In genomic region chr17:10441501-10442111, GRCm38 (mm10) we compare ENCODE assay signal across 10 mouse cellular contexts.
DNase-seq lines count a peak whose midpoint lies in the region; ATAC-seq and TF ChIP-seq lines count a peak whose summit lies in the region.
"Had no signal": no experiment of that assay in that cellular context is flagged by ENCODE, and none has a peak within 500 bp of the region (broad histone marks: within the 10 kb centered on the region; RNA-seq: fewer than 3 reads in every experiment).

No protein-coding gene starts in this region.

- 0 out of 2 replicates have a peak overlapping the region, but pooled peaks have one; percentile 21 for H3K27ac ChIP-seq in cortical plate, adult 2 months (ENCODE audit: insufficient read depth, low read length)
- H3K27ac ChIP-seq in forebrain, embryonic 16.5 days (ENCODE audit: low read length) = peak overlapping the region; percentile 21
- peak overlapping the region; percentile 62 for H3K27ac ChIP-seq in neural tube, embryonic 11.5 days (ENCODE audit: low read depth, low read length)
- H3K27ac ChIP-seq: stomach, embryonic 15.5 days had no signal

- no peaks in the 10 kb centered on the region for H3K27me3 ChIP-seq in forebrain, embryonic 16.5 days (replicated peaks; ENCODE audit: control insufficient read depth, insufficient read depth, low read length)
- H3K27me3 ChIP-seq in neural tube, embryonic 11.5 days (ENCODE audit: control insufficient read depth, insufficient read depth, low read length) = no peaks in the 10 kb centered on the region
- H3K27me3 ChIP-seq: stomach, embryonic 15.5 days had no signal

- peak; percentile 94 for ATAC-seq in forebrain, embryonic 16.5 days
- ATAC-seq in neural tube, embryonic 11.5 days (ENCODE audit: insufficient read depth, low FRiP score, low TSS enrichment) = peak; percentile 83

- TF ChIP-seq POLR2A in cortical plate, adult 2 months (IDR thresholded peaks at IDR 0.05; ENCODE audit: extremely low read depth, insufficient read depth, low read length) = no peak

- 6% methylated on average over 16 of the region's 16 CpGs for WGBS in forebrain, embryonic 16.5 days
- 22% methylated on average over 16 of the region's 16 CpGs for WGBS in neural tube, embryonic 11.5 days

- no peaks in the 10 kb centered on the region for H3K4me1 ChIP-seq in cortical plate, adult 2 months (ENCODE audit: control insufficient read depth, insufficient read depth, low read length)
- peaks cover 19% of the 10 kb centered on the region for H3K4me1 ChIP-seq in forebrain, embryonic 16.5 days (replicated peaks; ENCODE audit: control insufficient read depth, insufficient read depth, low read length)
- peaks cover 5% of the 10 kb centered on the region for H3K4me1 ChIP-seq in neural tube, embryonic 11.5 days (ENCODE audit: control insufficient read depth, insufficient read depth, low read length)
- H3K4me1 ChIP-seq: stomach, embryonic 15.5 days had no signal

- H3K9ac ChIP-seq in forebrain, embryonic 16.5 days (replicated peaks; ENCODE audit: low read depth, low read length) = peak overlapping the region; percentile 40
- H3K9ac ChIP-seq in neural tube, embryonic 11.5 days (ENCODE audit: low read length) = peak overlapping the region; percentile 37
- H3K9ac ChIP-seq: stomach, embryonic 15.5 days had no signal

- TF ChIP-seq CTCF in cortical plate, adult 2 months (IDR thresholded peaks at IDR 0.05; ENCODE audit: extremely low read depth, insufficient read depth, low read length) = no peak

- intact Hi-C loops in left cerebral cortex, postnatal 10 days (cut with DNase I) = no loop called here

- H3K4me3 ChIP-seq in cortical plate, adult 2 months (ENCODE audit: insufficient read depth, low read length) = no peak overlapping the region
- 0 out of 2 replicates have a peak overlapping the region, but pooled peaks have one; percentile 11 for H3K4me3 ChIP-seq in forebrain, embryonic 16.5 days (replicated peaks; ENCODE audit: low read length)
- H3K4me3 ChIP-seq in neural tube, embryonic 11.5 days (ENCODE audit: low read depth, low read length) = no peak overlapping the region
- H3K4me3 ChIP-seq: erythroblast, embryonic 14.5 days; myocyte; stomach, embryonic 15.5 days had no signal

- no peaks in the 10 kb centered on the region for H3K36me3 ChIP-seq in forebrain, embryonic 16.5 days (ENCODE audit: control insufficient read depth, insufficient read depth)
- no peaks in the 10 kb centered on the region for H3K36me3 ChIP-seq in neural tube, embryonic 11.5 days (ENCODE audit: control insufficient read depth, insufficient read depth, low read length)
- H3K36me3 ChIP-seq: stomach, embryonic 15.5 days had no signal

- peak overlapping the region; percentile 41 for H3K4me2 ChIP-seq in forebrain, embryonic 16.5 days (ENCODE audit: low read length)
- no peak overlapping the region for H3K4me2 ChIP-seq in neural tube, embryonic 11.5 days (ENCODE audit: low read depth)
- H3K4me2 ChIP-seq: stomach, embryonic 15.5 days had no signal

- peak; percentile 22 to 46 for DNase-seq in left cerebral cortex, postnatal 10 days (ENCODE audit: extremely low spot score in 1 of 2, low spot score in 2 of 2)
- no peak for DNase-seq in left cerebral cortex, adult 9 months (ENCODE audit: low spot score in 2 of 2)
- DNase-seq in neural tube, embryonic 11.5 days (ENCODE audit: low spot score) = peak; percentile 52
- no peak for DNase-seq in frontal cortex, postnatal 10 days (ENCODE audit: low spot score in 2 of 2)
- DNase-seq in cerebellum, adult 11-12 months = no peak

- no peaks in the 10 kb centered on the region for H3K9me3 ChIP-seq in forebrain, embryonic 16.5 days (ENCODE audit: control insufficient read depth, low read length)
- no peaks in the 10 kb centered on the region for H3K9me3 ChIP-seq in neural tube, embryonic 11.5 days (ENCODE audit: control insufficient read depth, low read length)
- H3K9me3 ChIP-seq: stomach, embryonic 15.5 days had no signal

Comparison
In these comparisons a context has a peak if more than half of its experiments do, and no peak if none do; other contexts are left out.
1. DNase-seq: peak in left cerebral cortex, postnatal 10 days (2 of 2) and neural tube, embryonic 11.5 days (single experiment); none in left cerebral cortex, adult 9 months (0 of 2), frontal cortex, postnatal 10 days (0 of 2) and cerebellum, adult 11-12 months (single experiment).
2. Peak in every context shown above with its lines, with median percentiles within 50 percentile points of each other: H3K27ac ChIP-seq.